Mouse (Mus musculus) liver, embryonic 12.5 days (tissue): ENCODE measurements at regions not wholly inside any gene's neighbourhood (a gene's known extent, or its start where the extent isn't known, plus 50 kb on each side); places are given as distances from the start of the nearest gene placed in this dataset.

ENCODE experiments used
- ATAC-seq: fragments of 200-750 bp; cut with Nextera tagmentation; 2 replicates; pipeline ENCODE4 v1.8.0; 2017; ENCODE audit warnings: moderate number of reproducible peaks, mild to moderate bottlenecking, moderate library complexity
- H3K27ac ChIP-seq: fragments of 300-500 bp; sonication (generic); 2 replicates; pipeline ENCODE4 v1.5.1; 2016; ENCODE audit warnings: mild to moderate bottlenecking
- H3K27me3 ChIP-seq: fragments of 300-500 bp; sonication (generic); replicated peaks from 2 replicates; pipeline ENCODE4 v1.6.1; 2016; ENCODE audit warnings: mild to moderate bottlenecking, moderate library complexity
- H3K36me3 ChIP-seq: fragments of 300-500 bp; sonication (generic); 2 replicates; pipeline ENCODE4 v1.6.1; 2016; ENCODE audit warnings: mild to moderate bottlenecking, moderate library complexity
- H3K4me1 ChIP-seq: fragments of 300-500 bp; sonication (generic); 2 replicates; pipeline ENCODE4 v1.6.1; 2016
- H3K4me2 ChIP-seq: fragments of 300-500 bp; sonication (generic); 2 replicates; pipeline ENCODE4 v1.6.1; 2016; ENCODE audit warnings: mild to moderate bottlenecking, moderate library complexity
- H3K4me3 ChIP-seq: fragments of 300-500 bp; sonication (generic); 2 replicates; pipeline ENCODE4 v1.5.1; 2016; ENCODE audit warnings: mild to moderate bottlenecking, moderate library complexity
- H3K9ac ChIP-seq: fragments of 300-500 bp; sonication (generic); 2 replicates; pipeline ENCODE4 v1.6.1; 2016; ENCODE audit warnings: mild to moderate bottlenecking, moderate library complexity
- H3K9me3 ChIP-seq: fragments of 300-500 bp; sonication (generic); replicated peaks from 2 replicates; pipeline ENCODE4 v1.6.1; 2016; ENCODE audit warnings: mild to moderate bottlenecking, moderate library complexity
- WGBS: fragments of 180-500 bp; shearing (Covaris S2); methylation state at CpG from one replicate; pipeline ENCODE4 v1.1.7; 2016; ENCODE audit not compliant: insufficient replicate concordance; 5-methylcytosine and 5-hydroxymethylcytosine counted together

GRCm38 (mm10) chr10:56708886-56709285 lies 331.8 kb downstream of the Gja1 start:
- H3K4me2 ChIP-seq, result no peak overlapping the region
- H3K27ac ChIP-seq, result no peak overlapping the region
- no peaks in the 10 kb centered on the region for H3K4me1 ChIP-seq
- no peaks in the 10 kb centered on the region for H3K27me3 ChIP-seq
- no peaks in the 10 kb centered on the region for H3K36me3 ChIP-seq
- ATAC-seq, result no peak
- WGBS, result 80% methylated on average over 1 of the region's 1 CpGs
- no peak overlapping the region for H3K9ac ChIP-seq
- no peak overlapping the region for H3K4me3 ChIP-seq
- no peaks in the 10 kb centered on the region for H3K9me3 ChIP-seq

- H3K4me1 ChIP-seq, result no peaks in the 10 kb centered on the region
- H3K9me3 ChIP-seq, result no peaks in the 10 kb centered on the region
- ATAC-seq, result no peak
- WGBS, result 64% methylated on average over 7 of the region's 7 CpGs
- H3K9ac ChIP-seq, result no peak overlapping the region
- H3K4me3 ChIP-seq, result no peak overlapping the region
- H3K27me3 ChIP-seq, result no peaks in the 10 kb centered on the region
- no peak overlapping the region for H3K4me2 ChIP-seq
- H3K36me3 ChIP-seq, result no peaks in the 10 kb centered on the region
- no peak overlapping the region for H3K27ac ChIP-seq
Measured at GRCm38 (mm10) chr10:56712611-56713105, 335.5 kb downstream of the Gja1 start.

GRCm38 (mm10) chr10:56737073-56737472 lies 359.9 kb downstream of the Gja1 start:
- Histone ChIP-seq H3K36me3 (no peaks in the 10 kb centered on the region), H3K27me3 (no peaks in the 10 kb centered on the region), H3K9me3 (no peaks in the 10 kb centered on the region; the same call in 1 of the 2 replicates), H3K4me2 (no peak overlapping the region), H3K4me3 (no peak overlapping the region), H3K4me1 (no peaks in the 10 kb centered on the region), H3K9ac (no peak overlapping the region), H3K27ac (no peak overlapping the region)
- ATAC-seq, result no peak

- no peak for ATAC-seq
- H3K4me1 ChIP-seq, result no peaks in the 10 kb centered on the region
- no peak overlapping the region for H3K4me3 ChIP-seq
- WGBS, result 80% methylated on average over 3 of the region's 3 CpGs
- H3K4me2 ChIP-seq, result no peak overlapping the region
- H3K27me3 ChIP-seq, result no peaks in the 10 kb centered on the region
- no peak overlapping the region for H3K9ac ChIP-seq
- H3K36me3 ChIP-seq, result no peaks in the 10 kb centered on the region
- H3K27ac ChIP-seq, result no peak overlapping the region
- no peaks in the 10 kb centered on the region; the same call in 1 of the 2 replicates for H3K9me3 ChIP-seq
Measured at GRCm38 (mm10) chr10:56739621-56740020, 362.5 kb downstream of the Gja1 start.

GRCm38 (mm10) chr10:56752134-56752533 lies 375.0 kb downstream of the Gja1 start:
- Histone ChIP-seq H3K36me3 (no peaks in the 10 kb centered on the region), H3K27ac (no peak overlapping the region), H3K27me3 (no peaks in the 10 kb centered on the region), H3K9me3 (no peaks in the 10 kb centered on the region), H3K4me3 (no peak overlapping the region), H3K4me2 (no peak overlapping the region), H3K4me1 (no peaks in the 10 kb centered on the region), H3K9ac (no peak overlapping the region)
- ATAC-seq, result no peak
- 58% methylated on average over 1 of the region's 2 CpGs for WGBS

DNA sequence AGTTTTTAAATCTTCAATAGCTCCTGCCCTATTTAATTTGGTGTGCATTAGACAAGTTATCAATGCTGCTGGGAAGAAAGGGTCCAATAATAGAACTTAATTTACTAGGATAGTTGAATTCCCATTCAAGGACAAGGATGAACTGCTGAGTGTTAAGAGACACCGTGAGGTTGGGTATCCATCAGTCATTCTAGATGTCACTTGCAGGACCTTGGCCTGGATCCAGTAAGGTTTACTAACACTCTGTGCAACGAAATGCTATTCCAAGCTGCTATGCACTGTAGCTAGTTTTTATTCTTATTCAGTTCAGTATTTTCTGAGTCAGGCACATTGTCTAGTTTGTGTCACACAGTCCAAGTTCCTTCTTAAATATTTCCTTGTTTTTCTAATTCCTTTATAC lies 376.4 kb downstream of the Gja1 start:
- Histone ChIP-seq H3K9ac (no peak overlapping the region), H3K27me3 (no peaks in the 10 kb centered on the region), H3K9me3 (no peaks in the 10 kb centered on the region), H3K4me1 (no peaks in the 10 kb centered on the region), H3K27ac (no peak overlapping the region), H3K36me3 (no peaks in the 10 kb centered on the region), H3K4me2 (no peak overlapping the region), H3K4me3 (no peak overlapping the region)
- ATAC-seq, result no peak
- 54% methylated on average over 2 of the region's 2 CpGs for WGBS

GRCm38 (mm10) chr10:56754546-56755175 lies 377.5 kb downstream of the Gja1 start:
- Histone ChIP-seq H3K4me3 (no peak overlapping the region), H3K27me3 (no peaks in the 10 kb centered on the region), H3K27ac (no peak overlapping the region), H3K4me2 (no peak overlapping the region), H3K9ac (no peak overlapping the region), H3K4me1 (no peaks in the 10 kb centered on the region), H3K36me3 (no peaks in the 10 kb centered on the region), H3K9me3 (no peaks in the 10 kb centered on the region)
- no peak for ATAC-seq
- WGBS, result 60% methylated on average over 11 of the region's 11 CpGs

GRCm38 (mm10) chr10:56770629-56771028 lies 393.5 kb downstream of the Gja1 start:
- H3K4me3 ChIP-seq, result no peak overlapping the region
- no peaks in the 10 kb centered on the region for H3K36me3 ChIP-seq
- no peak overlapping the region for H3K9ac ChIP-seq
- no peaks in the 10 kb centered on the region for H3K9me3 ChIP-seq
- no peaks in the 10 kb centered on the region for H3K27me3 ChIP-seq
- ATAC-seq, result no peak
- no peak overlapping the region for H3K27ac ChIP-seq
- no peaks in the 10 kb centered on the region for H3K4me1 ChIP-seq
- WGBS, result 54% methylated on average over 4 of the region's 4 CpGs
- H3K4me2 ChIP-seq, result no peak overlapping the region

DNA sequence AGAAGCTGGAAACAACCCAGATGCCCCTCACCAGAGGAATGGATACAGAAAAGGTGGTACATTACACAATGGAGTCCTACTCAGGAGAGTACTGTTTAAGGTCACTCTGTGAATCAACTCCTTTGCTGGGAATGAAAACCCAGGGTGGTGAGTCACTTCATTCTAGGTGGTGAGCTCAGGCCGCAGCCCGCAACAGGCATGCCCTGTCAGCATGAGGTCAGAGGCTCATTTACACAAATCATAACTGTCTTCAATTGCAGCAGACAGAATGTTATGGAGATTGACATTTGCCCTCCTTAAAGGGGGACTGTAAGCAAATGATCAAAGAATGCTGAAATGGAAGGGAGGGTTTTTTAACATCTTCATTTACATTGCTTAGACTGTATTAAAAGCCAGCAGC lies 405.1 kb downstream of the Gja1 start:
- no peak for ATAC-seq
- Histone ChIP-seq H3K9ac (no peak overlapping the region), H3K4me3 (no peak overlapping the region), H3K4me2 (no peak overlapping the region), H3K36me3 (no peaks in the 10 kb centered on the region), H3K27me3 (no peaks in the 10 kb centered on the region), H3K4me1 (no peaks in the 10 kb centered on the region), H3K9me3 (no peaks in the 10 kb centered on the region), H3K27ac (no peak overlapping the region)
- 85% methylated on average over 2 of the region's 2 CpGs for WGBS

DNA sequence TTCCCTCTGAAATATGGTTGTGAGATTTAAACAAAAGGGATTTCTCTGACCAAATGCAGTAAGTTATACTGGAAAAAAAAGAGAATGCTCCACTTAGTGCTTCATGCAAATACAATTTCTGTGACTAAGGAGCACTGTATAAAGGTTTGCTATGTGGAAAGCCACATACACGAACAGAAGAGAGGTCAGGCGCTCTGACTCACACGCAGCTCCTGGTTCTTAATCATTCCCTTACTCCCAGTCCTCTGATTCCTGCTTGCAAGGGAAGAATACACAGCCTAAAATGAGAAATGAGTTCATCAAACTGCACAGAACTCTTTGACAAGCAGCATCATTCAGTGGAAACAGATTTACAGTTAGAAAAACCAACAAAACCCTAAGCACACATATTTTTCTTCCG lies 406.8 kb downstream of the Gja1 start:
- ATAC-seq, result no peak
- no peaks in the 10 kb centered on the region for H3K36me3 ChIP-seq
- H3K4me2 ChIP-seq, result no peak overlapping the region
- no peak overlapping the region for H3K4me3 ChIP-seq
- H3K27me3 ChIP-seq, result no peaks in the 10 kb centered on the region
- 68% methylated on average over 4 of the region's 4 CpGs for WGBS
- no peak overlapping the region for H3K9ac ChIP-seq
- no peak overlapping the region for H3K27ac ChIP-seq
- no peaks in the 10 kb centered on the region for H3K4me1 ChIP-seq
- no peaks in the 10 kb centered on the region for H3K9me3 ChIP-seq

DNA sequence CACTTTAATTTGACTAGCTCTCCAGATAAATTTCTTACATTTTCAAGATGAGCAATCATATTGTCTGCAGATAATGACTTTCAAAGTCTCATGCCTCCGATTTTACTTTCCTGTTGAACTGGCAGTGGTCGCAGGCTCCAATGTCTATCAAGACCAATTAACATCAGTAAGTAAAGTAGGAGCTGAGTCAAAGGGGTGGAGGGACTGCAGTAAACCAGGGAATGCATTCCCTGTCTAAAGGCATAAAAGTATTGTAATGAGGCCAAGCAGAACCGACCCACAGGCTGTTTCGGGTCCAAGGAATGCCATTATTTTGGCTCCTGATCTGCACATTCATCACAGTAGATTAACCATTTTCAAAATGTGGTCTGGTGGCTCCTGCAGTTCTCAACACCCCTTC lies 411.0 kb downstream of the Gja1 start:
- H3K36me3 ChIP-seq, result no peaks in the 10 kb centered on the region
- no peak overlapping the region for H3K4me3 ChIP-seq
- 67% methylated on average over 4 of the region's 4 CpGs for WGBS
- H3K4me1 ChIP-seq, result no peaks in the 10 kb centered on the region
- no peak overlapping the region for H3K27ac ChIP-seq
- no peak overlapping the region for H3K4me2 ChIP-seq
- ATAC-seq, result no peak
- no peaks in the 10 kb centered on the region for H3K27me3 ChIP-seq
- no peaks in the 10 kb centered on the region for H3K9me3 ChIP-seq
- no peak overlapping the region for H3K9ac ChIP-seq

- no peak overlapping the region for H3K9ac ChIP-seq
- no peaks in the 10 kb centered on the region for H3K27me3 ChIP-seq
- H3K4me3 ChIP-seq, result no peak overlapping the region
- ATAC-seq, result no peak
- WGBS, result 41% methylated on average over 8 of the region's 8 CpGs
- H3K36me3 ChIP-seq, result no peaks in the 10 kb centered on the region
- H3K27ac ChIP-seq, result no peak overlapping the region
- H3K4me2 ChIP-seq, result no peak overlapping the region
- no peaks in the 10 kb centered on the region for H3K9me3 ChIP-seq
- no peaks in the 10 kb centered on the region for H3K4me1 ChIP-seq
Measured at GRCm38 (mm10) chr10:56793074-56793473, 415.9 kb downstream of the Gja1 start.

DNA sequence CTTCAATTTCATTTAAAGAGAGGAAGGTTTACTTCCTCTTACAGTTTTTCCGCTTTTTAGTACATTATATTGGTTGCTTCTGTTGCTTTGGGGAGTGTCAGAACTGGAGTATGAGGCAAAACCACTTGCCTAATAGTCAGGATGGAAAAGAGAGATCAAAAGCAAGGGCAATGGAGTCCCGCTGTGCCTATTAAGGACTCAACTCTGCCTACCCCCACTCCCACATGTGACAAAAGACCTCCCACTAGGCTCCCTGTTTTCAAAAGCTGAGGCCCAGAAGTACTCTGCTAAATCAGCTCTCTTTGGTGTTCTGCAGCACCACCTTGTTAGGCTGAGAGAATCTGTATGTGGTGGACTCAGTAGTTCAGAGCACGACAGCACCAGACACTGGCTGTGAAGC lies 418.3 kb downstream of the Gja1 start:
- no peaks in the 10 kb centered on the region for H3K27me3 ChIP-seq
- H3K4me2 ChIP-seq, result no peak overlapping the region
- H3K9me3 ChIP-seq, result no peaks in the 10 kb centered on the region
- no peak overlapping the region for H3K9ac ChIP-seq
- ATAC-seq, result no peak
- no peak overlapping the region for H3K27ac ChIP-seq
- H3K4me1 ChIP-seq, result no peaks in the 10 kb centered on the region
- WGBS, result 54% methylated on average over 3 of the region's 3 CpGs
- H3K36me3 ChIP-seq, result no peaks in the 10 kb centered on the region
- H3K4me3 ChIP-seq, result no peak overlapping the region
